Mouse (Mus musculus): ENCODE measurements around the gene Akap2. TPM values are rescaled to one million over a fixed set of nuclear protein-coding genes. Genes with fewer than 3 reads are reported as not detected.
A peak's percentile ranks its signal among the peaks of the same experiment; 100 is the strongest.

The Akap2 gene
- polyA plus RNA-seq, 1 experiment = 19.3 TPM

GRCm38 (mm10) chr4:57696955-57697354 lies 20.5 kb upstream of the Akap2 start:
- H3K79me2 ChIP-seq (ENCODE audit: control insufficient read depth, insufficient read depth) = no peaks in the 10 kb centered on the region
- peaks cover 22% of the 10 kb centered on the region for H3K36me3 ChIP-seq (ENCODE audit: control insufficient read depth, insufficient read depth)
- no peak overlapping the region for H3K4me2 ChIP-seq (ENCODE audit: low read depth)
- H3K27me3 ChIP-seq (ENCODE audit: control insufficient read depth, insufficient read depth, insufficient read length) = no peaks in the 10 kb centered on the region
- no peak for TF ChIP-seq MYOG (IDR thresholded peaks at IDR 0.05; ENCODE audit: control insufficient read depth in 1 of 3, insufficient read depth in 1 of 3, insufficient read length in 2 of 3, low read depth in 2 of 3)
- no peak for TF ChIP-seq MYOD1 (IDR thresholded peaks at IDR 0.05; ENCODE audit: control insufficient read depth in 1 of 3, insufficient read length in 2 of 3, low read depth in 2 of 3)
- TF ChIP-seq POLR2AphosphoS2 (IDR thresholded peaks at IDR 0.05; ENCODE audit: insufficient read length, low read depth) = peak; percentile 61
- H3K4me3 ChIP-seq = no peak overlapping the region
- no peak overlapping the region for H3ac ChIP-seq (ENCODE audit: control insufficient read depth, insufficient read length)

GRCm38 (mm10) chr4:57697918-57698611 lies 19.4 kb upstream of the Akap2 start:
- Histone ChIP-seq H3K4me2 (ENCODE audit: low read depth) (no peak overlapping the region), H3K27me3 (ENCODE audit: control insufficient read depth, insufficient read depth, insufficient read length) (no peaks in the 10 kb centered on the region), H3K4me3 (no peak overlapping the region), H3K36me3 (ENCODE audit: control insufficient read depth, insufficient read depth) (peaks cover 22% of the 10 kb centered on the region), H3K79me2 (ENCODE audit: control insufficient read depth, insufficient read depth) (no peaks in the 10 kb centered on the region), H3ac (ENCODE audit: control insufficient read depth, insufficient read length) (no peak overlapping the region)
- TF ChIP-seq TCF12 (IDR thresholded peaks at IDR 0.05; ENCODE audit: insufficient read depth, poor library complexity, severe bottlenecking) = no peak
- no peak for TF ChIP-seq POLR2AphosphoS2 (IDR thresholded peaks at IDR 0.05; ENCODE audit: insufficient read length, low read depth)
- TF ChIP-seq TCF3 (IDR thresholded peaks at IDR 0.05; ENCODE audit: insufficient read length, low read depth) = no peak
- TF ChIP-seq CEBPB (IDR thresholded peaks at IDR 0.05; ENCODE audit: insufficient read depth, poor library complexity, severe bottlenecking) = no peak
- no peak for TF ChIP-seq MAX (IDR thresholded peaks at IDR 0.05; ENCODE audit: low read depth)
- no peak for TF ChIP-seq MYOD1 (IDR thresholded peaks at IDR 0.05; ENCODE audit: control insufficient read depth in 1 of 3, insufficient read length in 2 of 3, low read depth in 2 of 3)
- TF ChIP-seq POLR2A (IDR thresholded peaks at IDR 0.05; ENCODE audit: insufficient read length, low read depth) = no peak
- no peak for TF ChIP-seq MYOG (IDR thresholded peaks at IDR 0.05; ENCODE audit: control insufficient read depth in 1 of 3, insufficient read depth in 1 of 3, insufficient read length in 2 of 3, low read depth in 2 of 3)

GRCm38 (mm10) chr4:57701576-57701975 lies 15.9 kb upstream of the Akap2 start:
- Histone ChIP-seq H3K79me2 (ENCODE audit: control insufficient read depth, insufficient read depth) (no peaks in the 10 kb centered on the region), H3K4me3 (no peak overlapping the region), H3ac (ENCODE audit: control insufficient read depth, insufficient read length) (no peak overlapping the region), H3K4me2 (ENCODE audit: low read depth) (no peak overlapping the region), H3K27me3 (ENCODE audit: control insufficient read depth, insufficient read depth, insufficient read length) (no peaks in the 10 kb centered on the region), H3K36me3 (ENCODE audit: control insufficient read depth, insufficient read depth) (peaks cover 30% of the 10 kb centered on the region)
- TF ChIP-seq POLR2A (IDR thresholded peaks at IDR 0.05; ENCODE audit: insufficient read length, low read depth) (no peak), MAX (IDR thresholded peaks at IDR 0.05; ENCODE audit: low read depth) (no peak), TCF12 (IDR thresholded peaks at IDR 0.05; ENCODE audit: insufficient read depth, poor library complexity, severe bottlenecking) (no peak), SRF (IDR thresholded peaks at IDR 0.05; ENCODE audit: control insufficient read depth, insufficient read length, low read depth) (no peak), MYOG (IDR thresholded peaks at IDR 0.05; ENCODE audit: control insufficient read depth in 1 of 3, insufficient read depth in 1 of 3, insufficient read length in 2 of 3, low read depth in 2 of 3) (no peak), TCF3 (IDR thresholded peaks at IDR 0.05; ENCODE audit: insufficient read length, low read depth) (no peak)

- Histone ChIP-seq H3K79me2 (ENCODE audit: control insufficient read depth, insufficient read depth) (no peaks in the 10 kb centered on the region), H3ac (ENCODE audit: control insufficient read depth, insufficient read length) (no peak overlapping the region), H3K27me3 (ENCODE audit: control insufficient read depth, insufficient read depth, insufficient read length) (no peaks in the 10 kb centered on the region), H3K4me2 (ENCODE audit: low read depth) (no peak overlapping the region), H3K36me3 (ENCODE audit: control insufficient read depth, insufficient read depth) (peaks cover 33% of the 10 kb centered on the region), H3K4me3 (no peak overlapping the region)
- TF ChIP-seq MYOD1 (IDR thresholded peaks at IDR 0.05; ENCODE audit: control insufficient read depth in 1 of 3, insufficient read length in 2 of 3, low read depth in 2 of 3) (no peak), MYOG (IDR thresholded peaks at IDR 0.05; ENCODE audit: control insufficient read depth in 1 of 3, insufficient read depth in 1 of 3, insufficient read length in 2 of 3, low read depth in 2 of 3) (no peak), MAX (IDR thresholded peaks at IDR 0.05; ENCODE audit: low read depth) (no peak), USF1 (IDR thresholded peaks at IDR 0.05; ENCODE audit: low read depth) (no peak), SRF (IDR thresholded peaks at IDR 0.05; ENCODE audit: control insufficient read depth, insufficient read length, low read depth) (no peak), TCF12 (IDR thresholded peaks at IDR 0.05; ENCODE audit: insufficient read depth, poor library complexity, severe bottlenecking) (no peak), POLR2AphosphoS2 (IDR thresholded peaks at IDR 0.05; ENCODE audit: insufficient read length, low read depth) (no peak), REST (IDR thresholded peaks at IDR 0.05; ENCODE audit: insufficient read depth, insufficient read length) (no peak), TCF3 (IDR thresholded peaks at IDR 0.05; ENCODE audit: insufficient read length, low read depth) (no peak), CEBPB (IDR thresholded peaks at IDR 0.05; ENCODE audit: insufficient read depth, poor library complexity, severe bottlenecking) (no peak), POLR2A (IDR thresholded peaks at IDR 0.05; ENCODE audit: insufficient read length, low read depth) (no peak), E2F4 (IDR thresholded peaks at IDR 0.05; ENCODE audit: insufficient read depth) (no peak)
These were observed 13.6 kb upstream of the Akap2 start for GRCm38 (mm10) chr4:57703574-57704470.
